Mouse (Mus musculus) liver, embryonic 14.5 days (tissue): ENCODE measurements around the gene Ripk3.
A peak's percentile ranks its signal among the peaks of the same experiment; 100 is the strongest.

Experiments
- CTCF ChIP-seq: IDR thresholded peaks from 2 replicates; pipeline ENCODE4 v1.5.1; 2016; ENCODE audit warnings: antibody characterized with exemption, low read depth, control low read depth
- EP300 ChIP-seq: IDR thresholded peaks from 2 replicates; pipeline ENCODE4 v1.6.1; 2016; ENCODE audit warnings: antibody characterized with exemption, low read depth

- TF ChIP-seq EP300, result no peak
- TF ChIP-seq CTCF, result peak; percentile 71
These were observed 30.3 kb downstream of the Ripk3 start, which contains the start of gene Cideb for GRCm38 (mm10) chr14:55758363-55758784.
